ENCODE assay signal across 9 mouse cellular contexts in the genomic region with DNA sequence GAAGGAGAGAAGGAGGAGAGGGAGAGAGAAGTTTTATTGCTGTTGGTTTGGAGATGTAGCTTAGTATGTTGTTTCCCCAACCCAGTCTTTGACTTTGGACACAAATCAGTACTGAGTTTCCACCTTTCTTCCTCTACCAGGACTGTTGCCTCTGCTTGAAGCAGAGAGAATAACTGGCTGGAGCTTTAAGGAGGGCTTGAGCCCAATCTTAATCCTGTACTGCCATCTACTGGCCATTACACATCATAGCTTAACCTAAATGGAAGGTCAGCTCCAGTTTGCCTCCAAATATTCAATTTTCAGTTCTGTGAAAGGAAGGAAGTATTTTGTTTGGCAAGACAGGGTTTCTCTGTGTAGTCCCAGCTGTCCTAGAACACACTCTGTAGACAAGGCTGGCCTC. TPM values are rescaled to one million over a fixed set of nuclear protein-coding genes. Genes with fewer than 3 reads are reported as not detected.
DNase-seq lines count a peak whose midpoint lies in the region; ATAC-seq and TF ChIP-seq lines count a peak whose summit lies in the region.
"Had no signal": no experiment of that assay in that cellular context is flagged by ENCODE, and none has a peak within 500 bp of the region (broad histone marks: within the 10 kb centered on the region; RNA-seq: fewer than 3 reads in every experiment).

No protein-coding gene starts in this region.

- peak; percentile 50 for DNase-seq in adrenal gland, postnatal 14 days
- DNase-seq in adrenal gland, adult 18-20 months (ENCODE audit: low spot score in 2 of 2): no peak
- peak in 2 of 3 experiments; percentile 18 to 29 for DNase-seq in liver, embryonic 14.5 days (ENCODE audit: low read depth in 3 of 3, low spot score in 3 of 3)
- peak; percentile 86 for DNase-seq in embryo, embryonic 11 days
- peak; percentile 20 for DNase-seq in kidney, postnatal 25 days
- peak; percentile 51 for DNase-seq in retina, adult 2 months (ENCODE audit: low read depth, low spot score)
- DNase-seq in ovary, postnatal 36 days (ENCODE audit: low spot score): no peak

- no peak overlapping the region for H3K4me2 ChIP-seq in liver, embryonic 14.5 days (ENCODE audit: low read depth)
- no peak overlapping the region for H3K4me2 ChIP-seq in liver, embryonic 12.5 days

- no peak overlapping the region for H3K27ac ChIP-seq in liver, embryonic 14.5 days
- H3K27ac ChIP-seq in liver, embryonic 12.5 days: no peak overlapping the region

- TF ChIP-seq EP300 in liver, embryonic 14.5 days (IDR thresholded peaks at IDR 0.05; ENCODE audit: low read depth): no peak

- peaks cover 0 to 3% of the 10 kb centered on the region in 2 experiments; a peak in 2 of 4 replicates for H3K4me1 ChIP-seq in liver, embryonic 14.5 days (replicated peaks; ENCODE audit: control insufficient read depth in 2 of 2, insufficient read depth in 2 of 2, low read length in 1 of 2)
- H3K4me1 ChIP-seq in liver, embryonic 12.5 days: peaks cover 5% of the 10 kb centered on the region

- peaks cover 28% of the 10 kb centered on the region for H3K27me3 ChIP-seq in liver, embryonic 14.5 days (ENCODE audit: control insufficient read depth, insufficient read depth, low read length)
- peaks cover 87% of the 10 kb centered on the region for H3K27me3 ChIP-seq in liver, embryonic 12.5 days (replicated peaks)

- no peak overlapping the region for H3K4me3 ChIP-seq in liver, embryonic 14.5 days (ENCODE audit: insufficient read depth in 1 of 2, low read depth in 2 of 2, low read length in 2 of 2)
- H3K4me3 ChIP-seq in liver, embryonic 12.5 days: no peak overlapping the region

- no peak overlapping the region for H3K9ac ChIP-seq in liver, embryonic 14.5 days (replicated peaks)
- H3K9ac ChIP-seq in liver, embryonic 12.5 days: no peak overlapping the region

- ATAC-seq in liver, embryonic 14.5 days (ENCODE audit: insufficient read depth): no peak
- no peak for ATAC-seq in liver, embryonic 12.5 days

- no peaks in the 10 kb centered on the region for H3K36me3 ChIP-seq in liver, embryonic 14.5 days (replicated peaks; ENCODE audit: control insufficient read depth, insufficient read depth, low read depth)
- no peaks in the 10 kb centered on the region for H3K36me3 ChIP-seq in liver, embryonic 12.5 days

- peak; percentile 67 for TF ChIP-seq CTCF in liver, embryonic 14.5 days (IDR thresholded peaks at IDR 0.05; ENCODE audit: low read depth)

- H3K9me3 ChIP-seq in liver, embryonic 14.5 days (ENCODE audit: control insufficient read depth, low read length): no peaks in the 10 kb centered on the region
- H3K9me3 ChIP-seq in liver, embryonic 12.5 days (replicated peaks): no peaks in the 10 kb centered on the region

RNA-seq across cellular contexts. Expression of a gene that starts 2.6 kb away (rescaled TPM):
- total RNA-seq in adrenal gland, postnatal 14 days (2021): 1.2 and 12.9 TPM in 2 replicates
- 1 to 10 TPM in 1 of 2 experiments, not detected in 1; 1.1 TPM for total RNA-seq in adrenal gland, adult 18-20 months (2021)
- 1.0 and 1.1 TPM in 2 replicates for polyA plus RNA-seq in liver, embryonic 14.5 days (2012; rRNA removed)
- 0.30 and 0.57 TPM in 2 replicates for polyA plus RNA-seq in liver, embryonic 14.5 days (2014; fragmentation: Nextera tagmentation; extraction: Ambion mirVana)
- 0.21 TPM in 1 of 2 replicates, not detected in the other for polyA plus RNA-seq in liver, embryonic 12.5 days (2016; fragmentation: Nextera tagmentation; extraction: Ambion mirVana)
- polyA plus RNA-seq: testis, adult 2 months had no signal

RNA-seq across cellular contexts. Expression of a gene that starts 12.6 kb away (rescaled TPM):
- total RNA-seq in adrenal gland, postnatal 14 days (2021): not detected in 2 replicates
- total RNA-seq in adrenal gland, adult 18-20 months (2021): not detected
- polyA plus RNA-seq in liver, embryonic 14.5 days (2012; rRNA removed): 0.09 TPM in 1 of 2 replicates, not detected in the other
- polyA plus RNA-seq in liver, embryonic 14.5 days (2014; fragmentation: Nextera tagmentation; extraction: Ambion mirVana): not detected in 2 replicates
- polyA plus RNA-seq in liver, embryonic 12.5 days (2016; fragmentation: Nextera tagmentation; extraction: Ambion mirVana): not detected in 2 replicates
- polyA plus RNA-seq: testis, adult 2 months had no signal

RNA-seq across cellular contexts. Expression of a gene that starts 49.9 kb away (rescaled TPM):
- total RNA-seq in adrenal gland, postnatal 14 days (2021): not detected in 2 replicates
- not detected for total RNA-seq in adrenal gland, adult 18-20 months (2021)
- 0.02 and 0.03 TPM in 2 replicates for polyA plus RNA-seq in liver, embryonic 14.5 days (2012; rRNA removed)
- not detected in 2 replicates for polyA plus RNA-seq in liver, embryonic 14.5 days (2014; fragmentation: Nextera tagmentation; extraction: Ambion mirVana)
- 0.06 and 0.25 TPM in 2 replicates for polyA plus RNA-seq in liver, embryonic 12.5 days (2016; fragmentation: Nextera tagmentation; extraction: Ambion mirVana)
- polyA plus RNA-seq: testis, adult 2 months had no signal

Comparison
In these comparisons a context has a peak if more than half of its experiments do, and no peak if none do; other contexts are left out.
1. DNase-seq: peak in adrenal gland, postnatal 14 days (single experiment), liver, embryonic 14.5 days (2 of 3), embryo, embryonic 11 days (single experiment), kidney, postnatal 25 days (2 of 2) and retina, adult 2 months (single experiment); none in adrenal gland, adult 18-20 months (0 of 2) and ovary, postnatal 36 days (single experiment).